Mouse (Mus musculus) heart, adult 8-10 months (tissue): ENCODE measurements around the gene Dek. TPM values are rescaled to one million over a fixed set of nuclear protein-coding genes. Genes with fewer than 3 reads are reported as not detected.

ENCODE experiments used
- DNase-seq: peaks from one replicate; pipeline ENCODE4 v3.0.0; 2022; ENCODE audit warnings: low spot score
- total RNA-seq, 4 experiments: library from RNA; stranded (reverse); gene quantifications; 2 replicates each; pipeline ENCODE4 v1.2.4; 2022

Dek gene
- total RNA-seq, 4 experiments from 2014 or later: 30.1 to 39.9 (median 31.9) TPM

GRCm38 (mm10) chr13:47111185-47111584 lies 5.2 kb upstream of the Dek start:
- DNase-seq: no peak

GRCm38 (mm10) chr13:47109239-47109638 lies 3.2 kb upstream of the Dek start:
- DNase-seq: no peak

- no peak for DNase-seq
These were observed 533 bp upstream of the Dek start for GRCm38 (mm10) chr13:47106580-47106888.

GRCm38 (mm10) chr13:47104856-47105541 lies 1.0 kb downstream of the Dek start:
- peak; percentile 18 for DNase-seq

- no peak for DNase-seq
These were observed 1.9 kb downstream of the Dek start for GRCm38 (mm10) chr13:47104146-47104545.

GRCm38 (mm10) chr13:47100587-47100986 lies 5.4 kb downstream of the Dek start:
- DNase-seq: no peak

GRCm38 (mm10) chr13:47099265-47099664 lies 6.7 kb downstream of the Dek start:
- DNase-seq: no peak

- DNase-seq: no peak
These were observed 9.4 kb downstream of the Dek start for GRCm38 (mm10) chr13:47096591-47096990.

- no peak for DNase-seq
These were observed 12.2 kb downstream of the Dek start for GRCm38 (mm10) chr13:47093791-47094190.

GRCm38 (mm10) chr13:47089271-47089670 lies 16.7 kb downstream of the Dek start:
- no peak for DNase-seq

GRCm38 (mm10) chr13:47088433-47088832 lies 17.6 kb downstream of the Dek start:
- DNase-seq: no peak

GRCm38 (mm10) chr13:47080905-47081505 lies 25.0 kb downstream of the Dek start:
- DNase-seq: no peak

- DNase-seq: no peak
These were observed 27.2 kb downstream of the Dek start for GRCm38 (mm10) chr13:47078799-47079198.

- DNase-seq: no peak
These were observed 28.6 kb downstream of the Dek start for GRCm38 (mm10) chr13:47077367-47077766.

- DNase-seq: no peak
These were observed 29.8 kb downstream of the Dek start for GRCm38 (mm10) chr13:47076156-47076555.

- DNase-seq: no peak
These were observed 33.5 kb downstream of the Dek start for GRCm38 (mm10) chr13:47072484-47072883.

- DNase-seq: no peak
These were observed 34.1 kb downstream of the Dek start for GRCm38 (mm10) chr13:47071871-47072270.

- DNase-seq: no peak
These were observed 35.5 kb downstream of the Dek start for GRCm38 (mm10) chr13:47070329-47071080.

GRCm38 (mm10) chr13:47067001-47067400 lies 39.0 kb downstream of the Dek start:
- no peak for DNase-seq

- DNase-seq: no peak
These were observed 39.5 kb downstream of the Dek start for GRCm38 (mm10) chr13:47066516-47066915.

GRCm38 (mm10) chr13:47063985-47064760 lies 41.8 kb downstream of the Dek start:
- DNase-seq: no peak

GRCm38 (mm10) chr13:47062756-47063155 lies 43.2 kb downstream of the Dek start:
- no peak for DNase-seq
